Mouse (Mus musculus) intestine, embryonic 16.5 days (tissue): ENCODE data around the gene Clmp. TPM values are rescaled to one million over a fixed set of nuclear protein-coding genes. Genes with fewer than 3 reads are reported as not detected.
"Not testable (repeated sequence)": the region's sequence is repeated elsewhere in the genome, so short reads cannot be mapped to it uniquely, and the experiment has no call there.

Experiments used
- ATAC-seq: fragments of 200-750 bp; cut with Nextera tagmentation; 2 replicates; pipeline ENCODE4 v1.8.0; 2017; ENCODE audit warnings: moderate TSS enrichment, moderate library complexity
- H3K27ac ChIP-seq: fragments of 300-500 bp; sonication (generic); 2 replicates; pipeline ENCODE4 v1.5.1; 2014; ENCODE audit warnings: mild to moderate bottlenecking, low read length
- H3K27me3 ChIP-seq: fragments of 300-500 bp; sonication (generic); replicated peaks from 2 replicates; pipeline ENCODE4 v1.6.1; 2014; ENCODE audit warnings: low read length, control low read depth, mixed read lengths; ENCODE audit not compliant: control insufficient read depth, insufficient read depth
- H3K36me3 ChIP-seq: fragments of 300-500 bp; sonication (generic); 2 replicates; pipeline ENCODE4 v1.6.1; 2014; ENCODE audit warnings: low read length, control low read depth; ENCODE audit not compliant: control insufficient read depth, insufficient read depth
- H3K4me1 ChIP-seq: fragments of 300-500 bp; sonication (generic); 2 replicates; pipeline ENCODE4 v1.6.1; 2014; ENCODE audit warnings: low read length, control low read depth, mixed read lengths; ENCODE audit not compliant: control insufficient read depth, insufficient read depth
- H3K4me2 ChIP-seq: fragments of 300-500 bp; sonication (generic); 2 replicates; pipeline ENCODE4 v1.6.1; 2014; ENCODE audit warnings: low read depth, low read length, control low read depth
- H3K4me3 ChIP-seq: fragments of 300-500 bp; sonication (generic); 2 replicates; pipeline ENCODE4 v1.5.1; 2014; ENCODE audit warnings: mild to moderate bottlenecking, low read length
- H3K9ac ChIP-seq: fragments of 300-500 bp; sonication (generic); 2 replicates; pipeline ENCODE4 v1.6.1; 2014; ENCODE audit warnings: low read depth, low read length
- H3K9me3 ChIP-seq: fragments of 300-500 bp; sonication (generic); 2 replicates; pipeline ENCODE4 v1.6.1; 2016; ENCODE audit warnings: low read length, control low read depth; ENCODE audit not compliant: control insufficient read depth
- WGBS: fragments of 180-500 bp; shearing (Covaris S2); extraction: QIAGEN DNeasy Blood & Tissue Kit; methylation state at CpG from one replicate; pipeline ENCODE4 v1.1.7; 2014; 5-methylcytosine and 5-hydroxymethylcytosine counted together
- polyA plus RNA-seq: library from polyadenylated mRNA; unstranded; fragments of >200 nt; fragmentation: Nextera tagmentation; extraction: Ambion mirVana; gene quantifications from 2 replicates; pipeline ENCODE4 v1.2.1, GENCODE M21; 2015

The Clmp gene
- polyA plus RNA-seq, 1 experiment from 2014 or later = 22.2 TPM

GRCm38 (mm10) chr9:40757685-40758270 lies 72.0 kb downstream of the Clmp start:
- peak overlapping the region; percentile 40 for H3K27ac ChIP-seq
- peaks cover 16% of the 10 kb centered on the region for H3K4me1 ChIP-seq
- H3K4me2 ChIP-seq = peak overlapping the region; percentile 55
- peak overlapping the region; percentile 35 for H3K4me3 ChIP-seq
- no peaks in the 10 kb centered on the region for H3K36me3 ChIP-seq
- H3K27me3 ChIP-seq = no peaks in the 10 kb centered on the region
- no peaks in the 10 kb centered on the region for H3K9me3 ChIP-seq
- 8% methylated on average over 22 of the region's 22 CpGs for WGBS
- ATAC-seq = peak; percentile 93
- peak overlapping the region; percentile 27; the same call in 1 of the 2 replicates for H3K9ac ChIP-seq

GRCm38 (mm10) chr9:40762354-40762753 lies 76.6 kb downstream of the Clmp start:
- Histone ChIP-seq H3K9ac (no peak overlapping the region), H3K27ac (no peak overlapping the region), H3K36me3 (0 out of 2 replicates have a peak, but pooled peaks cover 4% of the 10 kb centered on the region), H3K4me3 (no peak overlapping the region), H3K27me3 (no peaks in the 10 kb centered on the region), H3K4me2 (no peak overlapping the region), H3K9me3 (no peaks in the 10 kb centered on the region), H3K4me1 (peaks cover 7% of the 10 kb centered on the region; the same call in 1 of the 2 replicates)
- WGBS = 87% methylated on average over 6 of the region's 6 CpGs
- no peak for ATAC-seq

GRCm38 (mm10) chr9:40764887-40765580 lies 79.3 kb downstream of the Clmp start:
- H3K4me3 ChIP-seq = peak overlapping the region; percentile 13
- H3K9me3 ChIP-seq = no peaks in the 10 kb centered on the region
- H3K9ac ChIP-seq = no peak overlapping the region
- peak overlapping the region; percentile 15; the same call in 1 of the 2 replicates for H3K4me2 ChIP-seq
- ATAC-seq = peak; percentile 72
- 0 out of 2 replicates have a peak, but pooled peaks cover 4% of the 10 kb centered on the region for H3K36me3 ChIP-seq
- H3K27ac ChIP-seq = no peak overlapping the region; the same call in 1 of the 2 replicates
- no peaks in the 10 kb centered on the region for H3K27me3 ChIP-seq
- 70% methylated on average over 8 of the region's 9 CpGs for WGBS
- no peaks in the 10 kb centered on the region; the same call in 1 of the 2 replicates for H3K4me1 ChIP-seq

- Histone ChIP-seq H3K36me3 (0 out of 2 replicates have a peak, but pooled peaks cover 4% of the 10 kb centered on the region), H3K27me3 (no peaks in the 10 kb centered on the region), H3K4me3 (peak overlapping the region; percentile 13), H3K4me1 (no peaks in the 10 kb centered on the region; the same call in 1 of the 2 replicates), H3K27ac (no peak overlapping the region; the same call in 1 of the 2 replicates), H3K9ac (no peak overlapping the region), H3K4me2 (peak overlapping the region; percentile 15; the same call in 1 of the 2 replicates), H3K9me3 (no peaks in the 10 kb centered on the region)
- 48% methylated on average over 12 of the region's 12 CpGs for WGBS
- peak; percentile 81 for ATAC-seq
Measured at GRCm38 (mm10) chr9:40765581-40765940, 79.8 kb downstream of the Clmp start.

GRCm38 (mm10) chr9:40766058-40766605 lies 80.4 kb downstream of the Clmp start:
- H3K27me3 ChIP-seq = no peaks in the 10 kb centered on the region
- H3K9ac ChIP-seq = no peak overlapping the region
- H3K4me2 ChIP-seq = no peak overlapping the region
- H3K27ac ChIP-seq = no peak overlapping the region
- ATAC-seq = no peak
- no peak overlapping the region for H3K4me3 ChIP-seq
- H3K36me3 ChIP-seq = 0 out of 2 replicates have a peak, but pooled peaks cover 4% of the 10 kb centered on the region
- no peaks in the 10 kb centered on the region for H3K9me3 ChIP-seq
- H3K4me1 ChIP-seq = no peaks in the 10 kb centered on the region; the same call in 1 of the 2 replicates
- 66% methylated on average over 7 of the region's 7 CpGs for WGBS

- Histone ChIP-seq H3K4me1 (no peaks in the 10 kb centered on the region; the same call in 1 of the 2 replicates), H3K27ac (no peak overlapping the region), H3K9ac (no peak overlapping the region), H3K27me3 (no peaks in the 10 kb centered on the region), H3K9me3 (no peaks in the 10 kb centered on the region), H3K36me3 (0 out of 2 replicates have a peak, but pooled peaks cover 4% of the 10 kb centered on the region), H3K4me2 (no peak overlapping the region), H3K4me3 (no peak overlapping the region)
- 87% methylated on average over 4 of the region's 4 CpGs for WGBS
- ATAC-seq = no peak
Measured at GRCm38 (mm10) chr9:40767946-40768345, 82.2 kb downstream of the Clmp start.

- Histone ChIP-seq H3K9ac (no peak overlapping the region), H3K27me3 (no peaks in the 10 kb centered on the region), H3K27ac (no peak overlapping the region), H3K36me3 (no peaks in the 10 kb centered on the region), H3K4me2 (no peak overlapping the region), H3K9me3 (no peaks in the 10 kb centered on the region), H3K4me1 (peaks cover 3% of the 10 kb centered on the region; the same call in 1 of the 2 replicates), H3K4me3 (no peak overlapping the region)
- no peak for ATAC-seq
- 71% methylated on average over 13 of the region's 13 CpGs for WGBS
Measured at GRCm38 (mm10) chr9:40772246-40772645, 86.5 kb downstream of the Clmp start.

- H3K27ac ChIP-seq, ATAC-seq, H3K4me2 ChIP-seq, H3K9ac ChIP-seq, H3K4me3 ChIP-seq, H3K4me1 ChIP-seq, H3K36me3 ChIP-seq, H3K9me3 ChIP-seq, H3K27me3 ChIP-seq: not testable (repeated sequence)
- WGBS = 81% methylated on average over 6 of the region's 6 CpGs
Measured at GRCm38 (mm10) chr9:40773142-40773541, 87.4 kb downstream of the Clmp start.

- no peaks in the 10 kb centered on the region for H3K9me3 ChIP-seq
- WGBS = 81% methylated on average over 4 of the region's 4 CpGs
- no peaks in the 10 kb centered on the region for H3K36me3 ChIP-seq
- no peak for ATAC-seq
- H3K4me2 ChIP-seq = no peak overlapping the region
- no peak overlapping the region for H3K4me3 ChIP-seq
- no peak overlapping the region for H3K27ac ChIP-seq
- H3K4me1 ChIP-seq = peaks cover 3% of the 10 kb centered on the region; the same call in 1 of the 2 replicates
- H3K9ac ChIP-seq = no peak overlapping the region
- H3K27me3 ChIP-seq = no peaks in the 10 kb centered on the region
Measured at GRCm38 (mm10) chr9:40773869-40774268, 88.1 kb downstream of the Clmp start.
